Mouse (Mus musculus) frontal cortex, postnatal 36 days (tissue): Measurements from ENCODE around the gene Zbtb9.
A peak's percentile ranks its signal among the peaks of the same experiment; 100 is the strongest.

Experiments
- DNase-seq, 2 experiments: peaks; one replicate each; pipeline ENCODE4 v3.0.0; 2022; ENCODE audit warnings: low spot score in 2 of 2

Zbtb9 gene

DNA sequence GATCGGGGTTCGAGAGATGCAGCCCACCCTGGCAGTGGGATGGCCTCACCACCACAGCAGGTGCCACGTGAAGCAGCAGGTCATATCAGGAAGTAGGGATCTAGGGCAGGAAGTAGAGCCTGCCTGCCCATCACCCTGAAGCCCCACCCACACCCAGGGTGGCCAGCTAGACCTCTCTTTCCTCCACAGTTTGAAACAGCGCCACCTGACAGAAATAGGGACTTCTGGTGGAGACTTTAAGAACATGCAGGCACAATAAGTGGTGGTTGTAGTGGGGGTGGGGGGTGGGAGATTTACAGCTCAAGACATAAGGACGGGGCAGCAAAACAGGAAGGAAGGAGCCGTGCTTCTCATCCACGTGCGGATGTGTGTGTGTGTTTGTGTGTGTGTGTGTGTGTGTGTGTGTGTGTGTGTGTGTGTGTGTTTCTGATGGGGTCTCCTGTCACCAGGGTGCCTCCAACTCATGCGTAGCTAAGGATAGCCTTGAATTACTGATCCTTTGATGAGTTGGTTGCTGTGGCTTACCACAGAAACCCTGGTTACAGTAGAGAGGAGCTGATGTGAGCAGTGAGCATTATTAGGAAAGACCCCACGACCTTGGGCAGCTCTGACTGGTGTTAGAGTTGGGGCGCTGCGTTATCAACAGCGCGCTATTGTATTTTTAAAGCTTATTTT lies 39.2 kb downstream of the Zbtb9 start:
- DNase-seq: peak in 1 of 2 experiments; percentile 28

DNA sequence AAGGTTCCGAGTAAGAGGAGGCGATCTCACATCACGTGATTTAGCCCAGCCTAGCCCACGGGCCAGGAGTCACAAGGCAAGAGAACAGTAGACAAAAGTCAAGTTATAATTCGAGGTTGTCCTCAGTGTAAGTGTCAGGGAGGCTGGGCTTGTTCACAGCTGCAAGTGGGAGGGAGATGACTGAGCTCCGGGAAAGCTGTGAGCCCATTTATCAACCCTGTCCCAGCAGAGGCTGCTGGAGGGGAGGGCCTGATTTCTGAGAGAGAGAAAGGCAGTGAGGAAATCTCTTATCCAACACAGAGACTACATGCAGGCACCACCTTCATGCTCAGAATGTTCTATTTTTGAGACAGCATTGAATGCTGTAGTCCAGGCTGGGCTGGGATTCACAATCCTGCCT lies 39.9 kb downstream of the Zbtb9 start:
- DNase-seq: peak; percentile 60 to 68

DNA sequence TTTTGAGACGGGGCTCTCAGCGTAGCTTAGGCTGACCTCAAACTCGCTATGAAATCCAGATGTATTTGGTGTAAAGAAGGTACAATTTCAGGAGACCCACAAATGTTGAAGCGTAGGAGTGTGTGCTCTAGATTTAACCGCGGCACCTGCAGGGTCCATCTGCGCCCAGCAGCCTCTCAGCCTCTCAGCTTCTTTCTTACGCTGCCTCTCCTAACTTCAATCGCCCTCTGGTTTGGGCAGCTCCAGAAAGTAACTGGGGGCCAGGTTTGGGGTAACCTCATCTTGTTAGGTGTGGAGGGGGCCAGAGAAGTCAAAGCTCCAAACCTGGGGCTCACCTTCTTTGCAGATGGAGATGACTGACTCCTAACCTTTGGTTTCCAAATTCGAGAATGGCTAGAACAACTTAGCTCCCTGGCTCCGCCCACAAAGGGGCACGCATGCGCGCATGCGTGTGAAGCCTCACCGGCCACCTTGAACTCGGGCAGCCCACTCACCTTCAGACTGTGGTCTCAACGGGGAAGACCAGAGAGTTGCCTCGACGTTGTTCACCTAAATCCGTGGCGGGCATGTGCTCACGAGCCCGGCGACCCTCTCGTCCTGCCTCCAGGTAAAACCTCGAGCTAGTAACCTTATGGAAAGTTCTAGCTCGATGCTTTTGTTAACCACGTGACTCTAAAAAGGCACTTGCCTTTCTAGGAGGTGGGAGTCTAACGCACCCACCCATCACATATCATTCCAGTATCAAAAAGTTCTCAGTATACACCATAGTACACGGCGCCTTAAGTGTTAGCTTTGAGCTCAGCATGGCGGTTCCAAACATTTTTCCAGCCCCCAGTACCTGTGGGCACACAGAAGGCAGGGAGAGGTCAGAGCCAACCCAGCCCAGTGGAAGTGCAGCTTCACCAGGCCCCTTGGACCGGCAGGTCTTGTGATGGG lies 44.9 kb downstream of the Zbtb9 start:
- peak; percentile 74 to 85 for DNase-seq

DNA sequence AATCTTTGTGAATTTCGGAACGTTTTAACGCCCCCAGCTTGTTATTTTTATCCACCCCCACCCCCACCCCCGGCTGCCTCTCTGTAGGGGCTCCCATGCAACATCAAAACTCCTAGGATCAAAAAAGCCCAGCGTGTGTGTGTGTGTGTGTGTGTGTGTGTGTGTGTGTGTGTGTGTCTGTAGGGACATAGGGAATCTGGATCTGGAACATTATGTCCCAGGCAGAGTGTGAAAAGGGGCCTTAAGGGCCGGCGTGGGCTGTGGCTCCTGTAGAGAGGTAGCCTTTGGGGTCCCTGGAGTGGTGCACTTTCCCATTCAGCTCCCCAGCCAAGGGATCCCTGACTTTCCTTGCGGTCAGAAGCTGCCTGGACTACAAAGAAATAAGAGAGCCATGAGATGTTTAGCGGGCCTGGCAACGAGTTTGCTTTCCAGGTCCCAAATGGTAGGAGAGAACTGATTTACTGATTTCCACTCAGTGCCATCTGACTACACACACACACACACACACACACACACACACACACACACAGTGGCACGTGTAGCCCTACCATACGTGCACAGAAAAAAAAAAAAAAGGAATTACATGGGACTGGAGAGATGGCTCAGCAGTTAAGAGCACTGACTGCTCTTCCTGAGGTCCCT lies 45.7 kb downstream of the Zbtb9 start:
- DNase-seq: peak; percentile 42 to 62

DNA sequence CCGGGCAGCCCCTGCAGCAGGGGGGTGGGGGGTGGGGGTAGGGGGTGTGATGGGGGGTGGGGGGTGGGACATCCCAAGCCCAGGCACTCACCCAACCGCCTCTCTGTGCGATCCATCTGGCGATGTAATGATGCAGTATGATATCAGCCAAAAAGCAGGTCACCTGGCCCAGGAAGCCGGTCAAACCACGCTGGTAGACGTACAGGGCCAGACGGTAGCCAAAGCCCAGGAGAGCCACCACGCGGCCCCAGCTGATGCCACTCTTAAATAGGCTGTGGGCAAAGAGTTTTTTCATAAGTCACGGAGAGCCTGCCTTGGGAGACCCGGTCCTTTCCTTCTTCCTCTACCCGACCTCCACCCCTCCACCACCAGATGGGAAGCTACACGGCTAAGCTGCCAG lies 48.1 kb downstream of the Zbtb9 start:
- no peak for DNase-seq

DNA sequence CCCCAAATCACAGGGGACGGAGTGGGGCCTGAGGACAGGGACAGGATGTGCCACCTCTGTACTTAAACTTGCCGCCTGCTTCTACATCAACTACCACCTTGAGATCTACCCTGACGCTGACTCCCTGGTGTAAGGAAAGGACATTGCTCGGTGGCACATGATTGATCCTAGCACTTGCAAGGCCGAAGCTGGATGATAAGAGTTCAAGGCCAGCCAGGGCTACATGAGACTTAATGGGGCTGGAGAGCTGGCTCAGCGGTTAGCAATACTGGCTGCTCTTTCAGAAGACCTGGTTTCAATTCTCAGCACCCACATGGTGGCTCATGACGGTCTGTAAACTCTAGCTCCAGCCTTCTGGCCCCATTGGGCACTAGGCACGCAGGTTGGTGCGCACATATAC lies 48.8 kb downstream of the Zbtb9 start:
- no peak for DNase-seq

DNA sequence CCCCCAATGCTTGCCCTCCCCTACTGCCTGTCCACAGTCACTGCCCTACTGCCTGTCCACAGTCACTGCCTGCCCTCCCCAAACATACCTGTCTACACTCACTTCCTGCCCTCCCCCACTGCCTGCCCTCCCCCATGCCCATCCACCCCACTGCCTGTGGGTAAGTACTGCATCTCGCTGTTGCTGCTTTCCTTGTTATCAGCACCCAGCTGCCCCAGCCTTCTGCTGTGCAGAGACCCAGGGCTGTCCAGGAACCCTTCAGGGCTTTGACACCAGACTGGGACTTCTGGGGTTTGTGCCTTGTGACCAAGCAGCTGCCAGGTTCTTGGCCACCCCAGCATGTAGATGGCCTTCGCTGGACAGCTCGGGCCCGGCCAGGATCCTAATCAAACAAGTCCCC lies 50.4 kb downstream of the Zbtb9 start:
- DNase-seq: no peak

DNA sequence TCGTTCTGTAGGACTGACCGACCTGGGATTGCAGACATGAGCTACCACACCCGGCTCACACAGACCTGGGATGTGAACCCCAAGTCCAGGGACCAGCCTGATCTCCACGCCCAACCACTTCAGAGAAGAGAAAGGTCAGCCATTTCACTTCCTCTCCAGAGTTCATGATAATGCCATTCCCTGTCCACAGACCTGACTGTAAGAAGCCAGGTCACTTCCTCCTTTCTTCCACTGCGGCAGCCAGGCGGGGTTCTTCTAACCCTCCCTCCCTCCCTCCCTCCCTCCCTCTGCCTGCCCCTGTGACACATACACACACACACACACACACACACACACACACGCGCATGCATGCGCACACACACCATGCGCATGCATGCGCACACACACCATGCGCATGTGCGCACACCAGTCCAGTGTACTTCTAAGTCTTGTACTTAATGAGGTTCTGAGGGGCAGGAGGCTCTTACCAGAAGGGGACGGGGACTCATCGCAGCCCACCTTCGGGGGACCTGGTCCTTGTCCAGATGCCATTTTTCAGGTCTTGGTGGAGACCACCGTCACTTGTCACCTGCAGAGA lies 52.4 kb downstream of the Zbtb9 start:
- DNase-seq: no peak

DNA sequence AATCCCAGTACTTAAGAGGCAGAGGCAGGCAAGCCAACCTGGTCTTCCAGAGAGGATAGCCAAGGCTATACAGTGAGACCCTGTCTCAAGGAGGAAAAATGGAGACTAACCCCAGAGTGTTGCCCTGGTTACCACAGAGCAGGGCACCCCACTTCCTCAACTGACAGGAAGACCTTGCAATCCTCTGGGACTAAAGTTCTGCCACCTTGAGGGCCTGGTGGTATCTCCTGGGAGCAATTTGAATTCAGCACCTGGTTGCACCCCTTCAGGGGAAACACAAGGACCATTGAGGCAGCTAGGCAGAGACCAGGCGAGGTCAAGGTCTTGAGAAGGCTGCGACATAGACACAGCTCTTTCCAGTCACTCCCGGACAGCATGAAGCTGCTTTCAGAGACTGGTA lies 53.0 kb downstream of the Zbtb9 start:
- no peak for DNase-seq

DNA sequence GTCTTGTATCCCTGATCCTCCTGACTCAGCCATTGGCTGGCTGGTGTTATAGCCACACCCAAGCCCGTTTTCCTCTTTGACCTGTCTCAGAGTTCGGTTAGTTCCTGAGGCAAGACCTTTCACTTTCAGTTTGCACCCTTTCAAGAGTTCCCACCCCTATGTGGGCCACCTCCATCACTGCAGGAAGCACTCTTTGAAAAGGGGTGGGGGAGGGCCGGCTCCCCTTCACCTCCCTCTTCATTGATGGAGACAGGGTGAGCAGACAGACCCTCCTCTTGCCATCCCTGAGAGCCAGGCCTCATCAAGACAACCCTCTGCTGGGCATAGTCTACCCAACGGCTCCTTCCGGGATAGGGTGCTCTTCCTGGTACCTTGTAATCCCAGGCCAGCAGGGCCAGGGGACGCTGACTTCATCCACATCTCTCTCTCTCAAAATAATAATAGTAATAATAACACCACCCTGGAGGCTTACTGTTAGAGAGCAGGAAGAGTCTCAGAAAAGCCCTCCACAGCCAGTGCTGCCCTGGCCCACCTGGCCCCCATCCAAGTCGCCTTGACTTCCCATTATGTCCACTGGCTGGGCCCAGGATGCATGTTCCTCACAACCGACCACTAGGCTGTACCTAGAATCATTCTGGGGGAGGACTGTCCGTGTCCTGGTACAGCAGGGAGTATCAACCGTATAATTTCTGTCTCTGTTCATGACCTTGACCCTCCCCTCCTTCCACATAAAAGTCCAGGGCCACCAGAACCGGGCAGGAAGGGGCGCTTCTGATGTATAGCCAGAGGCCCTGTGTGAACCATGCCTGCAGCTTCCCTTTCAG lies 54.7 kb downstream of the Zbtb9 start:
- peak in 1 of 2 experiments; percentile 36 for DNase-seq

DNA sequence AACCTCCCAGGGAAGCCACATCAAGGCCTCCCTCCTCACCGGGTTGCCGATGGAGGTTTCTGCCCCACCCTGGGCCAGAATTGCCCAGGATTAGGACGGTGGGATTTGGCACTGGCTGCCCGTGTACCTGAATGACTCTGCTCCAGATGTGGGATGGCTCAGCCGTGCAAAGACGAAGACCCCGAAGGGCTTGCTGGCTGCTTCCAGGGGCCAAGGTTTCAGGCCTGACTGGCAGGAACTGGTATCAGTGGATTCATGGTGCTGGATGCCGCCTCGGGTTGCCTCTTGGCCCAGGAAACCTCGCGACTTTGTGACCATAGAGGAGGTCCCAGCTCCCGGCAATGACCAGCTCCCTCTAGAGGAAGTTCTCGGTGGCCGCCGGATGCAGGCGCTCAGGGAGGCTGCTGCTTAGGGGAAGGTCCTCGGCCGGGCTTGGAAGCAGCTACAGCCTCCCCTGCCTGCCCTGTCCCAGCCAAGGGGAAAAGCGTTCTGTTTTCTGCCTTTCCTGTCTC lies 55.4 kb downstream of the Zbtb9 start:
- peak; percentile 88 to 89 for DNase-seq

DNA sequence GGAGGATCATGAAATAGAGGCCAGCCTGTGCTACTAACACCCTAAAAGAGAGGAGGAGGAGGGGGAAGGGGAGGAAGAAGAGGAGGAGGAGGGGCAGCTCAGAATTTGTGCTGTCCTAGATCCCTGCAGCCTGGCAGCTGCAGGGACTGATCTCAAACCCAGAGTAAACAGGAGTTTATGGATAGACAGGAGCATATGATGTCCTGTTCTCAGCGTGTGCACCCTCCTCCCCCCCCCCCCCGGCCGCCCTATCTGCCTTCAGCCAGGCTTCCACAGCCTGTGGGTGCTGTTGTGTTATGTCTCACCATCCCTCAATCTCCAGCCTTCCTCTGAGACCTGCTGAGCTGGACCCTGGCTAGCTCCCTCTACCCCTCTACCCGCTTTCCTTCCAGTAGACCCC lies 55.9 kb downstream of the Zbtb9 start, which contains the start of gene Bak1:
Bak1 (minus strand) TSS at position 101 of the 400 bp plus-strand sequence.
- no peak for DNase-seq

DNA sequence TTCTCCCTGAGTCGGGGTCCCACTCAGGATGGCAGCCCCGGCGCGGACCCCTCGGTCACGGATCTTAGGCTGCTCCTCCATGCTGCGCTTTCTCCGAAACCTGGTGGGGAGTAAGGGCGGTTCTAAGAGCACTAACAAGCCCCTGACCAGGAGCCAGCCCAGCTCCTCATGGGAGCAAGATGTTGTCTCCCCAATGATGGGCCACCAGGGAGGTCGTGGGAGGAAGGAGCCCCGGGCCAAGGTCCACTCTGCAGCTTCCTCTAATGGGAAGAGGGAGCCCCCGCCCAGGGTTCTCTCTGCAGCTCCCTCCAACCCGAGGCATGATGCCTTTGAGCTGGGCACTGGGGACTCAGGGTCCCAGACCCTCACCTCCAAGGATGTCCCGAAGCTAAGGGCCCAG lies 56.5 kb downstream of the Zbtb9 start:
- no peak for DNase-seq

DNA sequence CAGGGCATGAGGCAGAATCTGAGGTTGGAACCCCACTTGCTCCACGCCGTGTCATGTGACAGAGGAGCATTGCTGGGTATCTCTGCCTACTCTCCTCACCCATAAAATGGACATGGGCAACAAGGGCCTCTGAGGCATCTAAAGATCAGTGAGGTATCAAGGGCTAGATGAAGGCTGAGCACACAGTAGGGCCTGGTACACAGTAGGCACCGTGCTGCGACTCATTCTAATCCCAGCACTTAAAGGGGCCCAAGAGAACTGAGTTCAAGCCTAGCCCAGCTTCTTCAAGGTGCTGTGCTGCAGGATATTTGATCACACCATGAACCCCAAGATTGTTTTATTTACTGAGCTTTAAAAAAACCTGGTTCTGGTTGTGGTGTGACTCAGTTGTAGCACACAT lies 57.9 kb downstream of the Zbtb9 start:
- no peak for DNase-seq

DNA sequence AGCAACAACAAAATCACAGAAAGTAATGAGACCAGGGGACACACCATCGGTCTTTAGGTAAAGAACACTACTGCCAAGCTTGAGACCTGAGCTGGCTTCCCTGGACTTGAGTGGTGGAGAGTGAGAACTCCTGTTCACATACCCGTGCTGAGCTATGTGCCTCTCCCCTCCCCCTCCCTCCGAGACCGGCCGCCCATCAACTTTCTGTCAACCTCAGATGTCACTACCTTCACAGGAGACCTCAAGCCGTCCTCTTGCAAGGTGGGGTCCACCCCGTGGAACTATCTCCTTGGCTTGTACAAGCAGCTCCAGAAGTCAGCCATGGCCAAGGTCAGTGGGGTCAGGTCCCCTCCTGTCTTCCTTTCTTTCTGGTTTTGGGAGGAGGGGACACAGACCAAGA lies 59.4 kb downstream of the Zbtb9 start:
- DNase-seq: no peak

DNA sequence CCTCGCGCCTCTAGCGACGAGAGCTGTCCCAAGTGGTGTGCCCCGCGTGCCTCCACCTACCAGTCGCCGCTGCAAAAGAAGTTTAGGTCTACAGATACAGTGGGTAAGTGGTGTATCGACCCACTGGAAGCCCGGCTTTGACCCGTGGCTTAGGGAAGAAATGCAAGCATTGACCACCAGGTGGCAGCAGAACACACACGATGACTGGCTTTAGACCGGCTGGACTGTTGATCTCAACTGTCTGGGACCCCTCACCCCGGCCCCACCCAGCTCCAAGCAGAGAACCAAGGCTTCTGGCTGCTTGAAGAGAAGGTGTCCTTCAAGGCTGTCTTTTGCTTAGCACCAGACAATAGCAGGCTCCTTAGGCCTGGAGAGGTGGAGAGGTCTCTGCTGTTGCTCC lies 59.9 kb downstream of the Zbtb9 start:
- DNase-seq: peak; percentile 72 to 73

DNA sequence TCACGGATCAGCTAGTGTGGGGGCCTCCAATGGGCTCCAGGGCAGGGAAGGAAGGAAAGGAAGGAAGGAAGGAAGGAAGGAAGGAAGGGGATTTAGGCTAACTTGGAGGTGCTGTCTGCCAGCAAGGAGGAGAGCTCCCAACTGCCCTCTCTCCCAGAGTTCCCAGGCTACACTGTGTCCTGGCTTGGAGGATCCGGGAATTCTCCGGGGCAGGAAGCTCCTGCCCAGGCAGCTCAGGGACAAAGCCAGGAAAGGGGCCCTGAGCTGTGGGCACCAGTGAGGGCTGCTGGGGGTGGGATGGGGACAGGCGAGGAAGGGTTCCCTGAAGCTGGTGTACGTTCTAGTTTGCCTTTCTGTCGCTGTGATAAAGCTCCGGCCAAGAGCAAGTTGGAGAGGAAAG lies 63.5 kb downstream of the Zbtb9 start:
- no peak for DNase-seq

DNA sequence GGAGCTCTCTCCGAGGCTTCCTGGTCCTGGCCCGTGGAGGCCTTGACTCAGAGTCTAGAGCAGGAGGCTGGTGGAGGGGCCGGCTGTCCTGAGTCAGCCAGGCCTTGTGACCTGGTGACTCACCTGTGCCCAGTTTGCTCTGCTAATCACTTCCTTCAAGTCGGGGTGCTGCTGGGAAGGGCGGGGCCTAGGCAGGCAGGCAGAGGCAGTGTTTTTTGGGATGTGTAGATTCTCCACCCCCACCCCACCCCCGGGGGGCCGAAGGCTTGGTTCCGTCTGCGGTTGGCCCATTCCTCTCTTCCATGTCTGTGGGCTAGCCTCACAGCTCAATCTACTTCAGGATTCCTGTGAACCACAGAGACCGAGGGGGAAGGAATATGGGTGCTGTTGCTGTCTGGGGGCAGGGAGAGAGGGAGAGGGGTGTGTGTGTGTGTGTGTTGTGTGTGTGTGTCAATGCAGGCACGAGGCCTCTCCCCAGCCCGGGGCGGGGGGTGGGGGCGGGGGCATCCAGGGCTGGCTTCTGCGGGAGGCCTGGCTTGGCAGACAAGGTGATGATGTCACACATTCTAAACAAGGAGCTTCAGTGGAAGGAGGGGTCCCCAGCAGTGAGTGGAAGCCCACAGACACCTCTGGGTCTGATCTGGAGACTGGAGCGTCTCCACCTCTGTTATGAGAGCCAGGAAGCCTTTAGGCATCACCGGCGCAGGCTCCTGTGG lies 65.5 kb downstream of the Zbtb9 start:
- no peak for DNase-seq

DNA sequence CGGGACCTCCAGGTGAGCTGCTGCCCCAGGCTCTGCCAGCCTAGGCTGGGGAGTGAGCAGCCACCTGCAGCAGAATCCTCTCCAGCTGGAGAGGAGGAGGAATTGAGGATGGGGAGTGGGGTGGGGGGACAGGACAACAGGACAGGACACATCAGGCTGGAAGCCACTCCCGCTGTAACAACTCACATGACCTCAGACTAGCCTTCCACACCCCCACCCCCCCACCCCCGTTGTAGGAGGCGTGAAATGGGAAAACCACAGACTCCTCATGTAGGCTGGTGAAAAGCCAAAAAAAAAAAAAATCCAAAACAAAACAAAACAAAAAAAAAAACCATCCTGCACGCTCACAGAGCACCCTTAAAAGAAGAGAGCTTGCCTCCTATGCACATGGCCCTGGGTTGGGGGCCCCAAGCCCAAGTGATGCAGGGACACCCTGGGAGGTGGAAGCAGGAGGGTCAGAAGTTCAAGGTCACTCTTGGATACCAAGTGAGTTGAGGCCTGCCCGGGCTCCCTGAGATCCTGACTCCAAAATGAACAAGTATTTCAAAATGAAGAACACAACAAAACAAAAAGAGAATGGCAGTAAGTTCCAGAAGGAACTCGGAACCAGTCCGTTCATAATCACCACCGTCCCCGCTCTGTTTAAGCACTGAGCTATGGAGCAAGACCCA lies 66.6 kb downstream of the Zbtb9 start:
- DNase-seq: no peak
